Mouse (Mus musculus) erythroblast, adult 5-6 weeks (primary cell): Measurements from ENCODE around the gene Osbpl10. TPM values are rescaled to one million over a fixed set of nuclear protein-coding genes. Genes with fewer than 3 reads are reported as not detected.

Experiments
- ATAC-seq: replicated peaks from 2 replicates; pipeline ENCODE4 v1.8.0; 2016; ENCODE audit warnings: moderate number of reproducible peaks, mild to moderate bottlenecking, moderate TSS enrichment, inconsistent platforms; ENCODE audit not compliant: poor library complexity, low FRiP score, severe bottlenecking
- total RNA-seq, 2 experiments: library from RNA; stranded (forward) in 1 of 2; stranded (reverse) in 1 of 2; fragments of 150-400 nt in 1 of 2; fragments of 200-764, 138-1000 nt in 1 of 2; gene quantifications; 2 replicates each; pipeline versions ENCODE4 v1.2.3 to v1.2.4; 2015 to 2017; ENCODE audit warnings: low replicate concordance in 2 of 2

Gene Osbpl10
- total RNA-seq, 2 experiments from 2014 or later = not detected

- ATAC-seq = 0 out of 2 replicates have a peak, but pooled peaks have one; percentile 42
Measured at GRCm38 (mm10) chr9:115205491-115205890, 227.1 kb downstream of the Osbpl10 start.

GRCm38 (mm10) chr9:115206219-115206618, 227.8 kb downstream of the Osbpl10 start:
- ATAC-seq = no peak

- 0 out of 2 replicates have a peak, but pooled peaks have one; percentile 58 for ATAC-seq
Measured at GRCm38 (mm10) chr9:115209737-115210136, 231.4 kb downstream of the Osbpl10 start.

- no peak for ATAC-seq
Measured at GRCm38 (mm10) chr9:115210535-115210934, 232.2 kb downstream of the Osbpl10 start.

- ATAC-seq = no peak
Measured at GRCm38 (mm10) chr9:115213755-115214264, 235.4 kb downstream of the Osbpl10 start.

- no peak for ATAC-seq
Measured at GRCm38 (mm10) chr9:115214572-115215571, 236.5 kb downstream of the Osbpl10 start.

GRCm38 (mm10) chr9:115215830-115216701, 237.7 kb downstream of the Osbpl10 start:
- peak; percentile 80 for ATAC-seq

GRCm38 (mm10) chr9:115217984-115218383, 239.6 kb downstream of the Osbpl10 start:
- no peak for ATAC-seq

GRCm38 (mm10) chr9:115220466-115220865, 242.1 kb downstream of the Osbpl10 start:
- ATAC-seq = no peak

- no peak for ATAC-seq
Measured at GRCm38 (mm10) chr9:115221265-115221664, 242.9 kb downstream of the Osbpl10 start.

GRCm38 (mm10) chr9:115224744-115225354, 246.5 kb downstream of the Osbpl10 start:
- no peak for ATAC-seq

- no peak for ATAC-seq
Measured at GRCm38 (mm10) chr9:115229145-115229544, 250.8 kb downstream of the Osbpl10 start.

- ATAC-seq = no peak
Measured at GRCm38 (mm10) chr9:115229676-115230075, 251.3 kb downstream of the Osbpl10 start.

- ATAC-seq = no peak
Measured at GRCm38 (mm10) chr9:115230141-115230540, 251.8 kb downstream of the Osbpl10 start.

- no peak for ATAC-seq
Measured at GRCm38 (mm10) chr9:115231476-115231875, 253.1 kb downstream of the Osbpl10 start.

- no peak for ATAC-seq
Measured at GRCm38 (mm10) chr9:115233721-115234120, 255.4 kb downstream of the Osbpl10 start.

GRCm38 (mm10) chr9:115234561-115234960, 256.2 kb downstream of the Osbpl10 start:
- no peak for ATAC-seq

GRCm38 (mm10) chr9:115236352-115236841, 258.0 kb downstream of the Osbpl10 start:
- ATAC-seq = no peak

- no peak for ATAC-seq
Measured at GRCm38 (mm10) chr9:115237943-115238342, 259.6 kb downstream of the Osbpl10 start.
